Mouse (Mus musculus) G1E (cell line): ENCODE data around the gene Tmem104. TPM values are rescaled to one million over a fixed set of nuclear protein-coding genes. Genes with fewer than 3 reads are reported as not detected.

Source experiments
- ATAC-seq: 2 replicates; pipeline ENCODE4 v1.8.0; 2016; ENCODE audit warnings: mild to moderate bottlenecking; ENCODE audit not compliant: insufficient number of reproducible peaks, poor library complexity, low FRiP score, severe bottlenecking; ENCODE audit errors: extremely low read depth
- DNase-seq: peaks from one replicate; pipeline ENCODE4 v3.0.0; 2012; ENCODE audit warnings: low spot score
- H3K27me3 ChIP-seq: 2 replicates; pipeline ENCODE4 v1.6.1; 2012; ENCODE audit warnings: mild to moderate bottlenecking, low read length, inconsistent platforms; ENCODE audit not compliant: insufficient read depth
- H3K36me3 ChIP-seq: replicated peaks from 2 replicates; pipeline ENCODE3; 2012; ENCODE audit warnings: mild to moderate bottlenecking, inconsistent platforms
- H3K4me1 ChIP-seq: 2 replicates; pipeline ENCODE4 v1.6.1; 2012; ENCODE audit warnings: low read depth, low read length, inconsistent platforms, mixed read lengths; ENCODE audit not compliant: insufficient read depth
- H3K4me3 ChIP-seq: 2 replicates; pipeline ENCODE4 v1.5.1; 2012; ENCODE audit warnings: low read depth, mild to moderate bottlenecking, inconsistent platforms, low read length, moderate library complexity, mixed read lengths
- H3K9me3 ChIP-seq: replicated peaks from 2 replicates; pipeline ENCODE4 v1.6.1; 2012; ENCODE audit warnings: inconsistent platforms
- CTCF ChIP-seq: IDR thresholded peaks from 2 replicates; pipeline ENCODE4 v1.5.1; 2012; ENCODE audit warnings: low read depth, low read length, inconsistent platforms, mixed read lengths
- GATA1 ChIP-seq: IDR thresholded peaks from 2 replicates; pipeline ENCODE4 v1.6.1; 2012; ENCODE audit warnings: borderline replicate concordance, low read length, inconsistent platforms, mixed read lengths
- GATA2 ChIP-seq: IDR thresholded peaks from 2 replicates; pipeline ENCODE4 v1.6.1; 2012; ENCODE audit warnings: low read depth, low read length, inconsistent platforms, borderline replicate concordance
- POLR2AphosphoS5 ChIP-seq: IDR thresholded peaks from 2 replicates; pipeline ENCODE4 v1.6.1; 2012; ENCODE audit warnings: low read depth, low read length, inconsistent platforms; ENCODE audit not compliant: insufficient replicate concordance
- TAL1 ChIP-seq: conservative IDR thresholded peaks from 2 replicates; pipeline ENCODE4 v1.6.1; 2012; ENCODE audit warnings: low read depth, low read length, inconsistent platforms, mixed read lengths
- polyA plus RNA-seq: library from polyadenylated mRNA; stranded (reverse); fragments of >175 nt; gene quantifications from 2 replicates; pipeline ENCODE4 v1.2.3, GENCODE M21; 2012
- total RNA-seq, 2 experiments: library from RNA; stranded (forward) in 1 of 2; stranded (reverse) in 1 of 2; fragments of 200-1000 nt in 1 of 2; fragments of >200 nt in 1 of 2; fragmentation: Nextera tagmentation in 1 of 2; gene quantifications; 2 replicates each; pipeline ENCODE4 v1.2.3; 2014 to 2017

Tmem104 gene
- total and polyA plus RNA-seq, 3 experiments: 2.6 to 23.2 (median 14.7) TPM

- TF ChIP-seq POLR2AphosphoS5: no peak
- TF ChIP-seq CTCF: no peak
- no peak for TF ChIP-seq GATA1
- TF ChIP-seq GATA2: no peak
- no peak for TF ChIP-seq TAL1
- Histone ChIP-seq H3K27me3 (no peaks in the 10 kb centered on the region), H3K9me3 (no peaks in the 10 kb centered on the region), H3K36me3 (peaks cover 72% of the 10 kb centered on the region), H3K4me1 (peaks cover 83% of the 10 kb centered on the region), H3K4me3 (no peak overlapping the region; the same call in 1 of the 2 replicates)
- DNase-seq: no peak
- peak; percentile 17 for ATAC-seq
Observed at GRCm38 (mm10) chr11:115195933-115196332, 8.6 kb downstream of the Tmem104 start.

GRCm38 (mm10) chr11:115197558-115197957, 10.3 kb downstream of the Tmem104 start:
- Histone ChIP-seq H3K4me1 (peaks cover 84% of the 10 kb centered on the region), H3K4me3 (peak overlapping the region; percentile 25; the same call in 1 of the 2 replicates), H3K36me3 (peaks cover 75% of the 10 kb centered on the region), H3K27me3 (no peaks in the 10 kb centered on the region), H3K9me3 (no peaks in the 10 kb centered on the region)
- no peak for TF ChIP-seq GATA2
- TF ChIP-seq TAL1: no peak
- TF ChIP-seq GATA1: no peak
- no peak for TF ChIP-seq CTCF
- TF ChIP-seq POLR2AphosphoS5: no peak
- DNase-seq (no peak), ATAC-seq (no peak)

GRCm38 (mm10) chr11:115198932-115199384, 11.7 kb downstream of the Tmem104 start:
- H3K36me3 ChIP-seq: peaks cover 89% of the 10 kb centered on the region
- peaks cover 87% of the 10 kb centered on the region for H3K4me1 ChIP-seq
- peak; percentile 5; the same call in 1 of the 2 replicates for ATAC-seq
- H3K27me3 ChIP-seq: no peaks in the 10 kb centered on the region
- no peaks in the 10 kb centered on the region for H3K9me3 ChIP-seq
- no peak for TF ChIP-seq GATA2
- no peak for TF ChIP-seq TAL1
- TF ChIP-seq POLR2AphosphoS5: no peak
- no peak for TF ChIP-seq GATA1
- no peak for TF ChIP-seq CTCF
- DNase-seq: peak; percentile 56
- peak overlapping the region; percentile 20; the same call in 1 of the 2 replicates for H3K4me3 ChIP-seq

- H3K36me3 ChIP-seq: peaks cover 95% of the 10 kb centered on the region
- DNase-seq (no peak), ATAC-seq (no peak)
- no peaks in the 10 kb centered on the region for H3K27me3 ChIP-seq
- H3K9me3 ChIP-seq: no peaks in the 10 kb centered on the region
- H3K4me3 ChIP-seq: no peak overlapping the region
- peaks cover 73% of the 10 kb centered on the region for H3K4me1 ChIP-seq
- TF ChIP-seq TAL1: no peak
- TF ChIP-seq CTCF: no peak
- TF ChIP-seq GATA1: no peak
- no peak for TF ChIP-seq POLR2AphosphoS5
- TF ChIP-seq GATA2: no peak
Observed at GRCm38 (mm10) chr11:115200520-115200919, 13.2 kb downstream of the Tmem104 start.

GRCm38 (mm10) chr11:115202316-115202715, 15.0 kb downstream of the Tmem104 start:
- H3K4me3 ChIP-seq: no peak overlapping the region
- H3K4me1 ChIP-seq: peaks cover 55% of the 10 kb centered on the region
- H3K27me3 ChIP-seq: no peaks in the 10 kb centered on the region
- H3K36me3 ChIP-seq: peaks cover 99% of the 10 kb centered on the region
- no peaks in the 10 kb centered on the region for H3K9me3 ChIP-seq
- TF ChIP-seq GATA2 (no peak), CTCF (peak; percentile 78)
- DNase-seq: peak; percentile 70
- peak; percentile 65 for ATAC-seq

- Histone ChIP-seq H3K27me3 (no peaks in the 10 kb centered on the region), H3K4me3 (no peak overlapping the region), H3K9me3 (no peaks in the 10 kb centered on the region), H3K36me3 (peaks cover 99% of the 10 kb centered on the region), H3K4me1 (peaks cover 51% of the 10 kb centered on the region)
- TF ChIP-seq TAL1 (no peak), GATA1 (no peak), GATA2 (no peak), POLR2AphosphoS5 (no peak), CTCF (no peak)
- DNase-seq (no peak), ATAC-seq (no peak)
Observed at GRCm38 (mm10) chr11:115202756-115203155, 15.5 kb downstream of the Tmem104 start.
